Mouse (Mus musculus) gastrocnemius, postnatal 14 days (tissue): ENCODE measurements around the gene Senp8. TPM values are rescaled to one million over a fixed set of nuclear protein-coding genes. Genes with fewer than 3 reads are reported as not detected.
"Not testable (repeated sequence)": the region's sequence is repeated elsewhere in the genome, so short reads cannot be mapped to it uniquely, and the experiment has no call there.

Source experiments
- DNase-seq: peaks from one replicate; pipeline ENCODE4 v3.0.0; 2021; ENCODE audit warnings: mixed read lengths
- intact Hi-C: fragments of 180-260 bp; cut with DNase I; formaldehyde crosslinking; loops from one replicate; pipeline ENCODE4 v1.15.1; 2025; ENCODE audit warnings: low total_unique reads
- long read RNA-seq, 2 experiments: library from polyadenylated mRNA; stranded (forward); transcript quantifications; one replicate each; pipeline ENCODE4 v2.0.0; 2021
- total RNA-seq, 2 experiments: library from RNA; stranded (reverse); gene quantifications; 2 replicates each; pipeline ENCODE4 v1.2.3; 2021

Gene Senp8
- total RNA-seq, result 10 to 100 TPM in 1 of 2 experiments, 1 to 10 TPM in 1; 6.0 to 10.3 TPM
- long read RNA-seq, experiment 1, partial matches to known transcripts, result 0 of 3 reads
- long read RNA-seq, experiment 1, other reads (novel, unspliced or antisense), result 0 of 3 reads
- long read RNA-seq, experiment 2, partial matches to known transcripts, result 0 of 3 reads
- long read RNA-seq, experiment 2, other reads (novel, unspliced or antisense), result 0 of 3 reads

GRCm38 (mm10) chr9:59750267-59751065 lies at the start of gene Senp8, which contains the start of gene Myo9a:
TSS of gene Senp8 (minus strand) at chr9:59750710.
TSS of gene Myo9a (plus strand) at chr9:59750896.
- peak; percentile 99 for DNase-seq
- intact Hi-C loops, result no loop called here

GRCm38 (mm10) chr9:59766966-59767461 lies 16.5 kb upstream of the Senp8 start:
- intact Hi-C loops, DNase-seq: not testable (repeated sequence)

GRCm38 (mm10) chr9:59760515-59760914 lies 10.0 kb upstream of the Senp8 start:
- no peak for DNase-seq
- intact Hi-C loops, result no loop called here

- DNase-seq, intact Hi-C loops: not testable (repeated sequence)
Observed at GRCm38 (mm10) chr9:59757016-59757415, 6.5 kb upstream of the Senp8 start.

GRCm38 (mm10) chr9:59755199-59755598 lies 4.7 kb upstream of the Senp8 start:
- no peak for DNase-seq
- intact Hi-C loops, result no loop called here

- intact Hi-C loops, result no loop called here
- no peak for DNase-seq
Observed at GRCm38 (mm10) chr9:59751966-59752365, 1.5 kb upstream of the Senp8 start.

- peak; percentile 91 for DNase-seq
- intact Hi-C loops, result no loop called here
Observed at GRCm38 (mm10) chr9:59751066-59751581, 614 bp upstream of the Senp8 start.

GRCm38 (mm10) chr9:59749581-59750265 lies 787 bp downstream of the Senp8 start:
- DNase-seq, result no peak
- intact Hi-C loops, result no loop called here

GRCm38 (mm10) chr9:59748969-59749368 lies 1.5 kb downstream of the Senp8 start:
- intact Hi-C loops, result no loop called here
- peak; percentile 6 for DNase-seq

- intact Hi-C loops, result no loop called here
- DNase-seq, result no peak
Observed at GRCm38 (mm10) chr9:59748387-59748786, 2.1 kb downstream of the Senp8 start.

- DNase-seq, result no peak
- intact Hi-C loops, result no loop called here
Observed at GRCm38 (mm10) chr9:59743903-59744302, 6.6 kb downstream of the Senp8 start.

- no peak for DNase-seq
- intact Hi-C loops, result no loop called here
Observed at GRCm38 (mm10) chr9:59740593-59740992, 9.9 kb downstream of the Senp8 start.

- DNase-seq, result no peak
- intact Hi-C loops, result no loop called here
Observed at GRCm38 (mm10) chr9:59735394-59735793, 15.1 kb downstream of the Senp8 start.

- no peak for DNase-seq
- intact Hi-C loops, result no loop called here
Observed at GRCm38 (mm10) chr9:59733075-59733474, 17.4 kb downstream of the Senp8 start.

GRCm38 (mm10) chr9:59731136-59731535 lies 19.4 kb downstream of the Senp8 start:
- no peak for DNase-seq
- intact Hi-C loops, result no loop called here

GRCm38 (mm10) chr9:59727569-59728286 lies 22.8 kb downstream of the Senp8 start:
- intact Hi-C loops, result loop anchor here (10.0 kb wide), 1 partner anchor 237 kb away; the partner anchor contains the start of gene Nr2e3
- DNase-seq, result no peak

- DNase-seq, result no peak
- intact Hi-C loops, result loop anchor here (10.0 kb wide), 1 partner anchor 239 kb away; the partner anchor contains the start of gene Nr2e3
Observed at GRCm38 (mm10) chr9:59725515-59725914, 25.0 kb downstream of the Senp8 start.

GRCm38 (mm10) chr9:59723791-59724442 lies 26.6 kb downstream of the Senp8 start:
- intact Hi-C loops, result loop anchor here (10.0 kb wide), 1 partner anchor 241 kb away; the partner anchor contains the start of gene Nr2e3
- DNase-seq, result no peak
